Mouse (Mus musculus) heart, embryonic 14.5 days (tissue): ENCODE measurements around the gene Rhbdf1. TPM values are rescaled to one million over a fixed set of nuclear protein-coding genes. Genes with fewer than 3 reads are reported as not detected.

Experiments used
- ATAC-seq: fragments of 200-750 bp; cut with Nextera tagmentation; 2 replicates; pipeline ENCODE4 v1.8.0; 2017; ENCODE audit warnings: low read depth, moderate TSS enrichment; ENCODE audit not compliant: insufficient number of reproducible peaks, insufficient read depth, low FRiP score
- H3K27ac ChIP-seq, 2 experiments: fragments of 200-500 bp in 1 of 2; fragments of 300-500 bp in 1 of 2; sonication (generic) in 1 of 2; replicated peaks in 1 of 2; 2 replicates each; pipeline ENCODE4 v1.5.1; 2012 to 2014; ENCODE audit warnings: low read depth in 2 of 2, low read length in 2 of 2, control low read depth in 1 of 2, mild to moderate bottlenecking in 1 of 2, mixed read lengths in 1 of 2; ENCODE audit not compliant: control insufficient read depth in 1 of 2, insufficient read depth in 1 of 2
- H3K27me3 ChIP-seq: fragments of 300-500 bp; sonication (generic); 2 replicates; pipeline ENCODE4 v1.6.1; 2014; ENCODE audit warnings: mild to moderate bottlenecking, low read length, control low read depth; ENCODE audit not compliant: control insufficient read depth, insufficient read depth
- H3K36me3 ChIP-seq: fragments of 300-500 bp; sonication (generic); 2 replicates; pipeline ENCODE4 v1.6.1; 2014; ENCODE audit warnings: mild to moderate bottlenecking, control low read depth, low read length, mixed read lengths; ENCODE audit not compliant: control insufficient read depth, insufficient read depth
- H3K4me1 ChIP-seq, 2 experiments: fragments of 200-500 bp in 1 of 2; fragments of 300-500 bp in 1 of 2; sonication (generic) in 1 of 2; 2 replicates each; pipeline ENCODE4 v1.6.1; 2012 to 2014; ENCODE audit warnings: low read length in 2 of 2, control low read depth in 1 of 2, mixed read lengths in 1 of 2; ENCODE audit not compliant: control insufficient read depth in 2 of 2, insufficient read depth in 2 of 2
- H3K4me2 ChIP-seq: fragments of 300-500 bp; sonication (generic); 2 replicates; pipeline ENCODE4 v1.6.1; 2014; ENCODE audit warnings: mild to moderate bottlenecking, low read length
- H3K4me3 ChIP-seq, 2 experiments: fragments of 200-500 bp in 1 of 2; fragments of 300-500 bp in 1 of 2; sonication (generic) in 1 of 2; 2 replicates each; pipeline ENCODE4 v1.5.1; 2012 to 2014; ENCODE audit warnings: low read length in 2 of 2, mild to moderate bottlenecking in 2 of 2, control low read depth in 1 of 2, low read depth in 1 of 2, moderate library complexity in 1 of 2; ENCODE audit not compliant: control insufficient read depth in 1 of 2, insufficient read depth in 1 of 2
- H3K9ac ChIP-seq: fragments of 300-500 bp; sonication (generic); 2 replicates; pipeline ENCODE4 v1.6.1; 2014; ENCODE audit warnings: mild to moderate bottlenecking, low read length
- H3K9me3 ChIP-seq: fragments of 300-500 bp; sonication (generic); 2 replicates; pipeline ENCODE4 v1.6.1; 2016; ENCODE audit warnings: low read length, control low read depth; ENCODE audit not compliant: control insufficient read depth
- WGBS: fragments of 180-500 bp; shearing (Covaris S2); extraction: QIAGEN DNeasy Blood & Tissue Kit; methylation state at CpG from one replicate; pipeline ENCODE4 v1.1.7; 2014; 5-methylcytosine and 5-hydroxymethylcytosine counted together
- polyA plus RNA-seq: library from polyadenylated mRNA; unstranded; fragments of >200 nt; fragmentation: Nextera tagmentation; extraction: Ambion mirVana; gene quantifications from 2 replicates; pipeline ENCODE4 v1.2.1, GENCODE M21; 2014

The Rhbdf1 gene
- polyA plus RNA-seq, 1 experiment from 2014 or later, result 26.6 TPM

- WGBS, result 71% methylated on average over 5 of the region's 5 CpGs
- no peak overlapping the region for H3K4me2 ChIP-seq
- H3K4me1 ChIP-seq, result peaks cover 5 to 18% of the 10 kb centered on the region in 2 experiments; a peak in 3 of 4 replicates
- no peak overlapping the region for H3K9ac ChIP-seq
- H3K4me3 ChIP-seq, result no peak overlapping the region
- H3K9me3 ChIP-seq, result no peaks in the 10 kb centered on the region
- no peaks in the 10 kb centered on the region for H3K27me3 ChIP-seq
- ATAC-seq, result peak; percentile 51
- peaks cover 66% of the 10 kb centered on the region for H3K36me3 ChIP-seq
- no peak overlapping the region for H3K27ac ChIP-seq
Observed at GRCm38 (mm10) chr11:32238093-32238860, 16.2 kb upstream of the Rhbdf1 start.

DNA sequence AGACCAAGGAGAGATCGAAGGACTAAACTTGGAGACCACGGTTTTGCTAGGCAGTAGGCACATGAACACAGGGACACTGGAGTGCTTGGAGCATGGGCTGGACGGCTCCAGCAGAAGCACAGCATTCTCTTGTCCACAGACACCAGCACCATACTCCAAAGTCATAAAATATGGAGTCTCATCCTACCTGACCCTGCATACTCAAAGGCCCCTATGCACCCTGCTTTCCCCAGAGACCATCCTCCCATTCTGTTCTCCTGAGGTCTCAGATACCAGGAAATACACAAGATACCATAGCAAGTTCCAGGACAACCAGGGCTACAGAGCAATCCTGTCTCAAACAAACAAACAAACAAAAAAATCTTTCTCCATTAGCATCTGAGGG is 15.3 kb upstream of the Rhbdf1 start:
- 76% methylated on average over 3 of the region's 3 CpGs for WGBS
- Histone ChIP-seq H3K4me1 (peaks cover 5 to 17% of the 10 kb centered on the region in 2 experiments; a peak in 3 of 4 replicates), H3K9ac (no peak overlapping the region), H3K36me3 (peaks cover 73% of the 10 kb centered on the region), H3K27me3 (no peaks in the 10 kb centered on the region), H3K9me3 (no peaks in the 10 kb centered on the region), H3K27ac (no peak overlapping the region), H3K4me3 (no peak overlapping the region), H3K4me2 (no peak overlapping the region)
- ATAC-seq, result no peak

DNA sequence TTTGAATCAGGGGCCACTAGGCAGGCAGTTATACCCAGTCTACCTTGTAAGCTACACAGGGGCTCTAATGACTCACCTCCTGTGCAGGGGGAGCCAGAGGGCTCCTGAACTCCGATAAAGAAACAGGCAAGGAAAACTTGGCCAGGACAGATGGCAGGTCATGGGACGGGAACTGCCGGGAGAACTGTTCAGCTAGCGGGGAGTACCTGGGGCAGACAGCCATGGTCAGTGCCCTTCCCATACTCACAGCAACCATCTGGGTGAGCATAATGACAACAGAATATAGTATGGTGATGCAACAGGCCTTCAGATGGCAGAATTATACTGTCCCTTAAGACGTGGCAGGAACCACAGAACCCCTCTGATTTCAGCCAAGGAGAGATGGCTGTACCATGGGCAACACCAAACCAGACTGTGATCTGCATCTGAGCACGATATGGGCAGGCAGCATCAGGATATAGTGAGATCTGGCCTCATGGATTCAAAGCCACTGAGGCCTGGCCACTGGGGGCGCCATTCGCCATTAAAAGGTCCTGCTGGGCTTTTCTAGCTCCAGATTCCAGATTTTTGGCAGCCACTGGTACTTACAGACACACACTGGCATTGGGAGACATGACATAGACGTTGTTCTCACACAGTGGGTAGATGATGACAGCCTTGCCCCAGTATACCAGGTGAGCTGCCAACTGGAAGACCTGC is 14.8 kb upstream of the Rhbdf1 start:
- Histone ChIP-seq H3K36me3 (peaks cover 75% of the 10 kb centered on the region), H3K4me3 (no peak overlapping the region), H3K9me3 (no peaks in the 10 kb centered on the region), H3K27ac (no peak overlapping the region), H3K4me2 (no peak overlapping the region), H3K9ac (no peak overlapping the region), H3K4me1 (peaks cover 5 to 17% of the 10 kb centered on the region in 2 experiments; a peak in 3 of 4 replicates), H3K27me3 (no peaks in the 10 kb centered on the region)
- ATAC-seq, result no peak
- 62% methylated on average over 9 of the region's 9 CpGs for WGBS

- H3K4me1 ChIP-seq, result peaks cover 5 to 17% of the 10 kb centered on the region in 2 experiments; a peak in 3 of 4 replicates
- H3K4me3 ChIP-seq, result no peak overlapping the region
- H3K36me3 ChIP-seq, result peaks cover 75% of the 10 kb centered on the region
- no peak overlapping the region for H3K4me2 ChIP-seq
- H3K9ac ChIP-seq, result 0 out of 2 replicates have a peak overlapping the region, but pooled peaks have one; percentile 10
- H3K9me3 ChIP-seq, result no peaks in the 10 kb centered on the region
- 48% methylated on average over 2 of the region's 2 CpGs for WGBS
- ATAC-seq, result no peak
- no peaks in the 10 kb centered on the region for H3K27me3 ChIP-seq
- H3K27ac ChIP-seq, result no peak overlapping the region
Observed at GRCm38 (mm10) chr11:32236132-32236531, 14.0 kb upstream of the Rhbdf1 start.

DNA sequence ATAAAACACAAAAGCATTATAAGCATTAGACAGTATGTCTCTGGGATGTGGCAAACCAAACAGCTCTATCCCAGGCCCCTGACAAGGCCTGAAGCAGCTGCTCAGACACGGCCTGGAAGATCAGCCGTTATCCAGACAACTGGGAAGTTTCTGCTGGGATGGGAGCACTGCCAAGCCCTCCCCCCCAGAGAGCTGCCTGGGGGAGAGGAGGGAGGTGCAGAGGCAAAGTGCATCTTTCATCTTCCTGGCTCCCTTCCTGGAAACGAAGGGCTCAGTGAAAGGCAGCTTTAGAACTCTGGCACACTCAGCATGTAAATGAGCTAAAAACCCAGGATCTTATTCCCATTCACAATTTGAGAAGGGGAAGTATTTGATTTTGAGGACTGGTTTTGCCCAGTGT is 13.5 kb upstream of the Rhbdf1 start:
- H3K9ac ChIP-seq, result peak overlapping the region; percentile 10; the same call in 1 of the 2 replicates
- peak; percentile 45; the same call in 1 of the 2 replicates for ATAC-seq
- no peaks in the 10 kb centered on the region for H3K27me3 ChIP-seq
- peaks cover 5 to 17% of the 10 kb centered on the region in 2 experiments; a peak in 3 of 4 replicates for H3K4me1 ChIP-seq
- no peak overlapping the region for H3K4me2 ChIP-seq
- no peaks in the 10 kb centered on the region for H3K9me3 ChIP-seq
- WGBS, result 18% methylated on average over 3 of the region's 3 CpGs
- peaks cover 75% of the 10 kb centered on the region for H3K36me3 ChIP-seq
- no peak overlapping the region for H3K27ac ChIP-seq
- H3K4me3 ChIP-seq, result no peak overlapping the region

GRCm38 (mm10) chr11:32234816-32235485 is 12.9 kb upstream of the Rhbdf1 start:
- Histone ChIP-seq H3K27me3 (no peaks in the 10 kb centered on the region), H3K9me3 (no peaks in the 10 kb centered on the region), H3K4me1 (peaks cover 5 to 17% of the 10 kb centered on the region in 2 experiments; a peak in 3 of 4 replicates), H3K27ac (no peak overlapping the region), H3K4me3 (no peak overlapping the region), H3K9ac (no peak overlapping the region), H3K36me3 (peaks cover 76% of the 10 kb centered on the region), H3K4me2 (no peak overlapping the region)
- no peak for ATAC-seq
- 89% methylated on average over 6 of the region's 6 CpGs for WGBS

DNA sequence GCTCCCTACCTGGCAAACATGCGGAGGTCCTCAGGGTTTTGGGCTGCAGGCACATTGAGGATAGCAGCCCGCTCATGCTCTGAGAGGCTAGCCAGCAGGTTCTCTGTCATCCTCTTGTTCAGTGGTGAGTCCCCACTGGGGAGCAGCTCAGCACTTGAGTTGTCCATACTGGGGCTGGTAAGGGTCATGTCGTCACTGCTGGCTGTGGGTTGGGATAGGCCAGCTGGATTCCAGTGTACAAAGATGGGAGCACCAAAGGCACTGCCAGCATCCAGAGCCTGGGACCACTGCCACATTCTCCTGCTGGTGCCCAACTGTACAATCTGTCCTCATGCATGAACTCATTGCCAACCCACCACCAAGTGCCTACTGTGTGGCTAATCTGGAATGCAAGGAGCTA is 11.8 kb upstream of the Rhbdf1 start:
- no peaks in the 10 kb centered on the region for H3K27me3 ChIP-seq
- H3K4me1 ChIP-seq, result peaks cover 5 to 17% of the 10 kb centered on the region in 2 experiments; a peak in 3 of 4 replicates
- H3K9ac ChIP-seq, result no peak overlapping the region
- H3K4me3 ChIP-seq, result no peak overlapping the region
- peaks cover 76% of the 10 kb centered on the region for H3K36me3 ChIP-seq
- no peak overlapping the region for H3K4me2 ChIP-seq
- no peaks in the 10 kb centered on the region for H3K9me3 ChIP-seq
- H3K27ac ChIP-seq, result no peak overlapping the region
- ATAC-seq, result no peak
- WGBS, result 85% methylated on average over 3 of the region's 3 CpGs
